Mouse (Mus musculus) macrophage (primary cell): ENCODE results near the gene Epx. TPM values are rescaled to one million over a fixed set of nuclear protein-coding genes. Genes with fewer than 3 reads are reported as not detected.

Experiments used
- polyA plus RNA-seq: library from polyadenylated mRNA; stranded (reverse); fragments of 250-400 nt; gene quantifications from 3 replicates; pipeline ENCODE4 v1.2.4, GENCODE M21; 2018; ENCODE audit warnings: inconsistent platforms

The Epx gene
- polyA plus RNA-seq, 1 experiment from 2014 or later, result not detected

Other genes with a start within 250 kb of the Epx start
- 0.70 to 0.96 TPM (median 0.83 TPM) in 3 replicates for gene Rnf43, start 212.8 kb downstream of the Epx start, polyA plus RNA-seq
- 69.4 to 113 TPM (median 85.3 TPM) in 3 replicates for gene Supt4a, start 138.0 kb downstream of the Epx start, polyA plus RNA-seq
- gene Tspoap1, start 115.0 kb downstream of the Epx start, polyA plus RNA-seq, result 0.82 to 1.7 TPM (median 1.6 TPM) in 3 replicates
- gene Mpo, start 82.0 kb downstream of the Epx start, polyA plus RNA-seq, result 0.19 to 2.7 TPM (median 1.0 TPM) in 3 replicates
- not detected in 3 replicates for gene Lpo, start 47.2 kb downstream of the Epx start, polyA plus RNA-seq
- 2.1 to 3.5 TPM (median 3.2 TPM) in 3 replicates for gene Mks1, start 22.3 kb downstream of the Epx start, polyA plus RNA-seq
- gene Olfr462, start 16.7 kb upstream of the Epx start, polyA plus RNA-seq, result not detected in 3 replicates
- gene Olfr463, start 21.9 kb upstream of the Epx start, polyA plus RNA-seq, result not detected in 3 replicates
- gene Olfr464, start 45.4 kb upstream of the Epx start, polyA plus RNA-seq, result not detected in 3 replicates
- 62.0 to 99.4 TPM (median 76.2 TPM) in 3 replicates for gene Dynll2, start 112.0 kb upstream of the Epx start, polyA plus RNA-seq
- gene Srsf1, start 171.8 kb upstream of the Epx start, polyA plus RNA-seq, result 77.7 to 105 TPM (median 79.2 TPM) in 3 replicates
- 12.2 to 18.4 TPM (median 14.4 TPM) in 3 replicates for gene Vezf1, start 192.7 kb upstream of the Epx start, polyA plus RNA-seq
- 0.95 to 2.5 TPM (median 2.2 TPM) in 3 replicates for gene Cuedc1, start 222.5 kb upstream of the Epx start, polyA plus RNA-seq